Mouse (Mus musculus): ENCODE measurements at regions not wholly inside any gene's neighbourhood (a gene's known extent, or its start where the extent isn't known, plus 50 kb on each side); places are given as distances from the start of the nearest gene placed in this dataset.

DNA sequence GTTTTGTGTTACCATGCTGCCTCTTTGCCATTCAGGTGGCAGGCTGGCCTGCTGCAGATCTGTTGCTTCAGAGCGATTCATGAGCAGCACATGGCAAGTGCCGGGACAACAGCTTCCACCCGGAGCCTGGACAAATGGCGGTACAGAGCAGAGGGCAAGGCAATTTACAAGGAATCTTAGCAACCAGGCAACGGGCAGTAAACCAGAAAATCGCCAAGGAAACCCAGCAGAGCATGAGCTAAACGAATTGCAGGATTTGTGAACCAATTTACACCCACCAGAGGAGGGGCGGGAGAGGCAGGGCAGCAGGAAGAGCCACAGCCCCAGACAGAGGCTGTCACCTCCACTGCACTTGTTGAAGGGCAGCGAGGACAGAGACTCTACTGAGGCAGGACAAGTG, 60.5 kb upstream of the Loxl4 start:
- peak; percentile 24 to 40 for DNase-seq (ENCODE audit: extremely low spot score in 1 of 2, low spot score in 1 of 2)

DNA sequence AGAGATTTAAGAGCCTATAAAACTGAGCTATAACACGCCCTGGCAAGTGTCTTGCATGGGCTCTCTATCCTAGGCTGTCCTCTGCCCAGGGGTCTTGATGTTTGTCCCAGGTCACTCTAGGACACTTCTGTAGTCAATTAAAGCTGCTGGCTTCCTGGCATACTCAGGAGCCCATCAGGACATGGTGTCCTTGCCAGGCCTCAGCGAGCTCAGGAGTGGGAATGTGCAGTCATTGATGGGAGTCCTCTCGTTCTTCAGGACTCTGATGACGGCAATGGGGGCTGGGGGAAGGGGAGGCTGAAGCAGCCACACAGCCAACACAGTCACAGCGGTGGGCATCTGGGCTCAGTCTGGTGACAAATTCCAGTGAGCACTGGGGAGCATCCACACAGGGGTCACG, 57.3 kb upstream of the Loxl4 start:
- DNase-seq (ENCODE audit: extremely low spot score in 1 of 2, low spot score in 1 of 2), result no peak

DNA sequence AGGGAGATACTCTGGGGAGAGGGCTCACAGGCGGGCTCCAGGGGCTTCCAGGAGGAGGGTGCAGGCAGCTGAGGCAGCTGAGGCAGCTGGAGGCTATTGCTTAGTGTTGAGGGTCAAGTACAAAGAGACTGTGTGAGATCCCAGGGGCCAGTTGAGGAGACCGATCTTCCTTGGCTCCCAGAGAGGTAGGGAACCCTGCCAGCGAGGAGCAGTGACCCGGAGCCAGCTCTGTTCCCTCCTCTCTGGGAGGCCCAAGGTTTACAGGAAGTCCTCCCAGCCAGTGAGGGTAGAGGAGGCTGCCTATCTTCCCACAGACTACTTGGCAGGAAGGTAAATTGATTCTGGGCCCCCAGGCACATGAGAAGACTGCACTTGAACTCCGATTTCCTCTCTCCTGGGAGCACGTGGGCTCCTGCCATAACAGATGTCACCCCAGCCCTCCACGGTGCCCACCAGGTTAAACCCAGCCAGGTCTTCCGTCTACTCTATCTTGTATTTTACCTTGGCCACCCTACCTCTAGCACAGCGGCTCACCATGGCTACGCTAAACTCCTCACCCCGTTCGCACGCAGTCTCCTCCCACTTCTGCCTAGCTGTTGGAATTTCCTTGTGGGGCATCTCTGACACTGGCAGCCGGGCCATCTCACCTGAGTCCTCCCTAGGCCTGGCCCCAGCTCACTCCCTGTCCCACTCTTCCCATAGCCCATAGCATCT, 55.9 kb upstream of the Loxl4 start:
- DNase-seq (ENCODE audit: extremely low spot score in 1 of 2, low spot score in 1 of 2), result no peak

DNA sequence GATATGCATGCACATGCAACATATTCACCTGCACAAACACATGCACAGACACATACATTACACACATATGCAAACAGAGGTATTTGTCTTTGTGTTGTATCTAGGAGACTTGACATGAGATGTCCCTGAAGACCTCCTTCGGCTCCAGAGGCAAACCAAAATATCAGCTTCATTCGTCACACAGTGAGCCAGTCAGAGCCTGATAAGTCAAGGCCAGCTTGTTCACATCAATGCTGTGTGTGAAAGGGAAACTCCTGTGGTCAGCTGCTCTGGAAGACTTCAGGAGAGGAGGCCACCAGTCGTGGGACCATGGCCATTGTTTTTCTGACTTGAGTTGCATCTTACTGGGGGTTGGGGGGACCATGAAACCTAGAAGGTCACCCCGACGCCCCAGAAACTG, 54.3 kb upstream of the Loxl4 start:
- DNase-seq (ENCODE audit: extremely low spot score in 1 of 2, low spot score in 1 of 2), result no peak

Data from layer of hippocampus, postnatal 25 days (tissue).